Mouse (Mus musculus) C2C12 (cell line): ENCODE results near the gene Hist1h2bl.

Experiments used
- CEBPB ChIP-seq: IDR thresholded peaks from one replicate; pipeline ENCODE4 v1.6.1; 2011; ENCODE audit warnings: low read depth, mild to moderate bottlenecking, control low read depth, moderate library complexity
- CTCF ChIP-seq: IDR thresholded peaks from one replicate; pipeline ENCODE4 v1.5.1; 2011; ENCODE audit not compliant: control insufficient read depth, insufficient read depth, insufficient read length
- FOSL1 ChIP-seq: IDR thresholded peaks from one replicate; pipeline ENCODE4 v1.8.0; 2011; ENCODE audit warnings: mild to moderate bottlenecking, low read length; ENCODE audit not compliant: poor library complexity, insufficient read depth, severe bottlenecking
- MAX ChIP-seq: IDR thresholded peaks from one replicate; pipeline ENCODE4 v1.6.1; 2011; ENCODE audit warnings: mild to moderate bottlenecking, control low read depth
- MYOD1 ChIP-seq: IDR thresholded peaks from one replicate; pipeline ENCODE4 v1.6.1; 2011; ENCODE audit warnings: low read depth; ENCODE audit not compliant: control insufficient read depth, insufficient read length
- MYOG ChIP-seq: IDR thresholded peaks from one replicate; pipeline ENCODE4 v1.6.1; 2011; ENCODE audit not compliant: control insufficient read depth, insufficient read length; ENCODE audit errors: extremely low read depth
- USF1 ChIP-seq: IDR thresholded peaks from one replicate; pipeline ENCODE4 v1.6.1; 2011; ENCODE audit warnings: low read depth, mild to moderate bottlenecking, control low read depth, moderate library complexity

GRCm38 (mm10) chr13:21749387-21750158 lies 33.6 kb upstream of the Hist1h2bl start:
- no peak for TF ChIP-seq CTCF
- no peak for TF ChIP-seq USF1
- no peak for TF ChIP-seq MAX
- TF ChIP-seq FOSL1, result no peak
- no peak for TF ChIP-seq MYOG
- no peak for TF ChIP-seq MYOD1
- no peak for TF ChIP-seq CEBPB
